Mouse (Mus musculus): Measurements from ENCODE around the gene Proz.

The Proz gene

GRCm38 (mm10) chr8:13107990-13108638 is 47.4 kb downstream of the Proz start:
- no peak for DNase-seq

GRCm38 (mm10) chr8:13108967-13109366 is 48.3 kb downstream of the Proz start:
- DNase-seq, result no peak

GRCm38 (mm10) chr8:13109416-13109960 is 48.8 kb downstream of the Proz start:
- DNase-seq, result no peak

- no peak for DNase-seq
Observed at GRCm38 (mm10) chr8:13111917-13112316, 51.2 kb downstream of the Proz start.

- no peak for DNase-seq
Observed at GRCm38 (mm10) chr8:13113232-13113631, 52.5 kb downstream of the Proz start.

GRCm38 (mm10) chr8:13117096-13117495 is 56.4 kb downstream of the Proz start:
- no peak for DNase-seq

- no peak for DNase-seq
Observed at GRCm38 (mm10) chr8:13118516-13118915, 57.8 kb downstream of the Proz start.

- no peak for DNase-seq
Observed at GRCm38 (mm10) chr8:13120882-13121665, 60.4 kb downstream of the Proz start.

GRCm38 (mm10) chr8:13122887-13123421 is 62.2 kb downstream of the Proz start:
- DNase-seq, result no peak

GRCm38 (mm10) chr8:13124897-13125296 is 64.2 kb downstream of the Proz start:
- no peak for DNase-seq
